Mouse (Mus musculus) myocyte (in vitro differentiated cells): ENCODE measurements around the gene Eomes. TPM values are rescaled to one million over a fixed set of nuclear protein-coding genes. Genes with fewer than 3 reads are reported as not detected.

Experiments used
- H3K27me3 ChIP-seq: one replicate; pipeline ENCODE4 v1.6.1; 2011; ENCODE audit not compliant: control insufficient read depth, insufficient read depth, insufficient read length
- H3K36me3 ChIP-seq: one replicate; pipeline ENCODE4 v1.6.1; 2011; ENCODE audit not compliant: control insufficient read depth, insufficient read depth
- H3K4me2 ChIP-seq: one replicate; pipeline ENCODE4 v1.6.1; 2011; ENCODE audit warnings: low read depth, control low read depth
- H3K4me3 ChIP-seq: one replicate; pipeline ENCODE4 v1.5.1; 2011; ENCODE audit warnings: mild to moderate bottlenecking, control low read depth, moderate library complexity
- H3K79me2 ChIP-seq: one replicate; pipeline ENCODE4 v1.6.1; 2011; ENCODE audit not compliant: control insufficient read depth, insufficient read depth
- H3ac ChIP-seq: one replicate; pipeline ENCODE4 v1.6.1; 2011; ENCODE audit not compliant: control insufficient read depth, insufficient read length
- CEBPB ChIP-seq: IDR thresholded peaks from 2 replicates; pipeline ENCODE4 v1.6.1; 2011; ENCODE audit warnings: mild to moderate bottlenecking, moderate library complexity; ENCODE audit not compliant: poor library complexity, insufficient read depth, severe bottlenecking
- E2F4 ChIP-seq: IDR thresholded peaks from one replicate; pipeline ENCODE4 v1.6.1; 2011; ENCODE audit warnings: mild to moderate bottlenecking, control low read depth, moderate library complexity; ENCODE audit not compliant: insufficient read depth
- MAX ChIP-seq: IDR thresholded peaks from one replicate; pipeline ENCODE4 v1.6.1; 2011; ENCODE audit warnings: low read depth, mild to moderate bottlenecking, control low read depth
- MYOD1 ChIP-seq, 3 experiments: IDR thresholded peaks; one replicate each; pipeline ENCODE4 v1.6.1; 2011; ENCODE audit warnings: control low read depth in 2 of 3, low read depth in 2 of 3, mild to moderate bottlenecking in 2 of 3, moderate library complexity in 1 of 3; ENCODE audit not compliant: insufficient read length in 2 of 3, control insufficient read depth in 1 of 3
- MYOG ChIP-seq, 3 experiments: IDR thresholded peaks; one replicate each; pipeline ENCODE4 v1.6.1; 2011; ENCODE audit warnings: control low read depth in 2 of 3, low read depth in 2 of 3, mild to moderate bottlenecking in 2 of 3; ENCODE audit not compliant: insufficient read length in 2 of 3, control insufficient read depth in 1 of 3, insufficient read depth in 1 of 3
- POLR2A ChIP-seq: IDR thresholded peaks from one replicate; pipeline ENCODE4 v1.6.1; 2011; ENCODE audit warnings: low read depth, mild to moderate bottlenecking, control low read depth, moderate library complexity; ENCODE audit not compliant: insufficient read length
- POLR2AphosphoS2 ChIP-seq: IDR thresholded peaks from one replicate; pipeline ENCODE4 v1.6.1; 2011; ENCODE audit warnings: low read depth, control low read depth; ENCODE audit not compliant: insufficient read length
- REST ChIP-seq: IDR thresholded peaks from one replicate; pipeline ENCODE4 v1.6.1; 2011; ENCODE audit warnings: mild to moderate bottlenecking, control low read depth, moderate library complexity; ENCODE audit not compliant: insufficient read depth, insufficient read length
- SRF ChIP-seq: IDR thresholded peaks from one replicate; pipeline ENCODE4 v1.6.1; 2011; ENCODE audit warnings: low read depth; ENCODE audit not compliant: control insufficient read depth, insufficient read length
- TCF12 ChIP-seq: IDR thresholded peaks from one replicate; pipeline ENCODE4 v1.6.1; 2011; ENCODE audit warnings: mild to moderate bottlenecking, control low read depth; ENCODE audit not compliant: poor library complexity, insufficient read depth, severe bottlenecking
- TCF3 ChIP-seq: IDR thresholded peaks from one replicate; pipeline ENCODE4 v1.6.1; 2011; ENCODE audit warnings: low read depth, control low read depth; ENCODE audit not compliant: insufficient read length
- USF1 ChIP-seq: IDR thresholded peaks from one replicate; pipeline ENCODE4 v1.6.1; 2011; ENCODE audit warnings: low read depth, mild to moderate bottlenecking, control low read depth, moderate library complexity
- polyA plus RNA-seq: library from polyadenylated mRNA; unstranded; fragments of >200 nt; fragmentation: generic; extraction: Trizol; gene quantifications from one replicate; pipeline ENCODE4 v1.2.1, GENCODE M21; 2012; ENCODE audit warnings: missing spikeins

Gene Eomes
- polyA plus RNA-seq, 1 experiment = 0.04 TPM

DNA sequence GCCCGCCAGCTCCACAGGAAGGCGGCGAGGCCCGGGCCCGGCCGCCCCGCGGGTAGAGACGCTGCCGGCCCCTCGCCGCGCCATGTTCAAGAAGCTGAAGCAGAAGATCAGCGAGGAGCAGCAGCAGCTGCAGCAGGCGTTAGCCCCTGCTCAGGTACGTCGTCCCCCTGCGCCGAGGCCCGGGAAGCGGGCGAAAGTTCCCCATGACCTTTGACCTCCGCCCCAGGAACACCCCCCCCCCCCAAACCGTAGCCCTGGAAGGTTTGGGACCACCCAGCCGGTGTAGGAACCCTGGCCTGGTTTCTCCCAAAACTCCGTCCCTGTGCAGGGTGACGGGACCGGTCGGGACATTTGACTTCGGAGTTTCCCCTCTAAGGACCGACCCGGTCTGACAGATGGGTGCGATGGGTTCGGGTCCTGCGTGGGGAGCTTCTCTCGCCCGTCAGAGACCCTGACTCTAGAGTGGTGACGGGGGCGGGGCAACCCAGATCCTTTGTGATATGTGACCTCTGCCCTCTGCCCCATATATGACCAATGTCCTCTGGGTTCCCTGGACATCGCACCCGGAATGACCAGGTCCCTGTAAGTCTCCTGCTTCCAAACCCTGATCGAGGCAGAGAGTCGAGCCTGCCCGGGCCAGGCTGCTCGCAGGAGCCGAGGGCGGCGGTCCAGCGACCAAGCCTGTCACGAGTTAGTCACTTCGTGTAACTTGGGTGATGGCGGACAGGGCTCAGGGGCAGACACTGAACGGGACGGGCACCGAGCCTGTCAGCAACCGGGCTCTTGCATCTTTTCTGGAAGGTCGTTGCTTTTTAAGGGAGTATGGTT lies 28.6 kb downstream of the Eomes start:
- Histone ChIP-seq H3ac (peak overlapping the region; percentile 89), H3K79me2 (peaks cover 53% of the 10 kb centered on the region), H3K36me3 (no peaks in the 10 kb centered on the region), H3K4me3 (peak overlapping the region; percentile 87), H3K27me3 (no peaks in the 10 kb centered on the region), H3K4me2 (peak overlapping the region; percentile 66)
- TF ChIP-seq MYOD1 (IDR thresholded peaks at IDR 0.05; ENCODE audit: control insufficient read depth in 1 of 3, insufficient read length in 2 of 3, low read depth in 2 of 3) = no peak
- no peak for TF ChIP-seq TCF12
- no peak for TF ChIP-seq TCF3
- no peak for TF ChIP-seq REST
- no peak for TF ChIP-seq POLR2AphosphoS2
- TF ChIP-seq CEBPB = no peak
- TF ChIP-seq SRF = no peak
- TF ChIP-seq MYOG (IDR thresholded peaks at IDR 0.05; ENCODE audit: control insufficient read depth in 1 of 3, insufficient read depth in 1 of 3, insufficient read length in 2 of 3, low read depth in 2 of 3) = no peak
- no peak for TF ChIP-seq MAX
- TF ChIP-seq USF1 = no peak
- no peak for TF ChIP-seq POLR2A

DNA sequence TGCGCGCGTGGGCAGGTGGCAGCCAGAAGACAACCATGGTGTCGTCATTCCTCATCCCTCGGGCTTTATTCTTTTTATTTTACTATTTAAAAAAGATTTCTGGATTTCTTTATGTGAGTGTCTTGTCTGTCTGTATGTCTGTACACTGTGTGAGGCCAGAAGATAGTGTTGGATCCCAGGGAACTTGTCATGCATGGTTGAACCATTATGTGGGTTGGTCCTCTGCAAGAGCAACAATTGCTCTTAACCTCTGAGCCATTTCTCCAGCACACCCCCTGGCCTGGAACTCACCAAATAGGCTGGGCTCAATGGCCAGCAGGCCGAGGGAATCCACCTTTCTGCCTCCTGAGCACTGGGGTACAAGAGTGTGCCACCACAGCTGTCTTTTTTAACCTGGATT lies 29.5 kb downstream of the Eomes start:
- H3K36me3 ChIP-seq = no peaks in the 10 kb centered on the region
- H3ac ChIP-seq = peak overlapping the region; percentile 89
- no peaks in the 10 kb centered on the region for H3K27me3 ChIP-seq
- TF ChIP-seq POLR2AphosphoS2 (no peak), SRF (no peak), E2F4 (no peak), POLR2A (no peak), MYOD1 (IDR thresholded peaks at IDR 0.05; ENCODE audit: control insufficient read depth in 1 of 3, insufficient read length in 2 of 3, low read depth in 2 of 3) (no peak), MYOG (IDR thresholded peaks at IDR 0.05; ENCODE audit: control insufficient read depth in 1 of 3, insufficient read depth in 1 of 3, insufficient read length in 2 of 3, low read depth in 2 of 3) (no peak)
- peak overlapping the region; percentile 66 for H3K4me2 ChIP-seq
- H3K4me3 ChIP-seq = peak overlapping the region; percentile 87
- peaks cover 61% of the 10 kb centered on the region for H3K79me2 ChIP-seq

DNA sequence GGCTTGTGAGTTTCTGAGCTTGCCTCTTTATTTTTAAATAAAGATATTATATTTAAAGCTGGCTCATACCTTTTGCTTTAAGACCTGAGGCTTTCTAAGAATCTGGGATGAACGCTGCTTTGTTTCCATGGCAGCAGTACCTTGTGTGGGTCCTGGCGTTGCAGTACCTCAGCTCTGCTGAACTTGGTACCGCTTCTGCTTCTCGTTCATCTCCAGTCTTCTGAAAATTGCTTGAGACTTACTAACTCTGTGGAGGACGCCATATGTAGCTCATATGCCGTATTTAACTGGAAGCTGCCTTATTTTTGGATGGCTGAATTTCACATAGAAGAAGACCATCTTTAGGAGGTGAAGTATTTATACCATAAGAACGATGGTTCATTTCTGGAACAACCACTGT lies 30.6 kb downstream of the Eomes start:
- TF ChIP-seq USF1 = no peak
- TF ChIP-seq TCF12 = no peak
- TF ChIP-seq SRF = no peak
- TF ChIP-seq MYOG (IDR thresholded peaks at IDR 0.05; ENCODE audit: control insufficient read depth in 1 of 3, insufficient read depth in 1 of 3, insufficient read length in 2 of 3, low read depth in 2 of 3) = no peak
- TF ChIP-seq POLR2AphosphoS2 = no peak
- no peak for TF ChIP-seq E2F4
- no peak for TF ChIP-seq POLR2A
- no peak for TF ChIP-seq MYOD1 (IDR thresholded peaks at IDR 0.05; ENCODE audit: control insufficient read depth in 1 of 3, insufficient read length in 2 of 3, low read depth in 2 of 3)
- no peak for TF ChIP-seq TCF3
- no peak for TF ChIP-seq REST
- no peak for TF ChIP-seq MAX
- no peak for TF ChIP-seq CEBPB
- Histone ChIP-seq H3K27me3 (no peaks in the 10 kb centered on the region), H3K36me3 (no peaks in the 10 kb centered on the region), H3K79me2 (peaks cover 68% of the 10 kb centered on the region), H3K4me2 (no peak overlapping the region), H3K4me3 (no peak overlapping the region), H3ac (no peak overlapping the region)

DNA sequence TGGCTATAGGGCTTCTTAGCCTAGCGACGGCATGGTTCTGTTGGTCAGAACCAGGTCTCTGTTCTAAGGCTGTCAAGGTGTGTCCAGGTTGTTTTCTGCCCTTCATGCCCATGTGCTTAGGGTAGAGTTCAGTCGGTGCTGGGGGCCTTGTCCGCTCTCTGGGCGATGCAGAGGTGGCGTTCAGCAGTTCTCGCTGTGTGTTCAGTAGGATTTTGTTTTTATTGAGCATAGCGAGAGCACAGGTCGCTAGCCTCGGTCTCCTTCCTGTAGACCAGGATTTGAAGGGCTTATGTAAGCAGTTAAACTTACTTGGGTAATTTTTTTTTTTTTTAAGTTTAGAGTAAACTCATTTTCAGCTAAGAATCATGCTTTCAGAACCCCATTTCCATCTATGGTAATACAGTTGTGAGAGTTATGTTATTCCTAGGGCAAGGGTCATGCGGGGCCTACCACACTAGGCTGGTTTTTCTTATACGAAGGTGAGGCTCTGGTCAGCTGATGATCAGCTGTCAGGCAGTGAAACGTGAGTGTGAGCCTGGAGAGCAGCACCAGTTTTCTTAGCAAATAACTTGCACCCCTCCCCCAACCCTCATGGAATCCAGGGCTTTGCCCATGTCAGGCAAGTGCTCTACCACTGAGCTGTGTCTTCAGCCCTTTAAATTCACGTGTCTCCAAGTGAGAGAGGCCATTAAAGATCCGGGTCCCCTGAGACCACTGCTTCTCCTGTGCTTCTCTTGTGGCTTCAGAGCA lies 33.1 kb downstream of the Eomes start:
- Histone ChIP-seq H3K4me3 (no peak overlapping the region), H3K27me3 (no peaks in the 10 kb centered on the region), H3K79me2 (peaks cover 72% of the 10 kb centered on the region), H3K36me3 (peaks cover 10% of the 10 kb centered on the region), H3ac (no peak overlapping the region), H3K4me2 (peak overlapping the region; percentile 15)
- TF ChIP-seq MYOG (IDR thresholded peaks at IDR 0.05; ENCODE audit: control insufficient read depth in 1 of 3, insufficient read depth in 1 of 3, insufficient read length in 2 of 3, low read depth in 2 of 3) = peak in 1 of 3 experiments; percentile 70
- no peak for TF ChIP-seq MAX
- TF ChIP-seq MYOD1 (IDR thresholded peaks at IDR 0.05; ENCODE audit: control insufficient read depth in 1 of 3, insufficient read length in 2 of 3, low read depth in 2 of 3) = peak in 1 of 3 experiments; percentile 34
- TF ChIP-seq USF1 = peak; percentile 22
